Mouse (Mus musculus): Measurements from ENCODE around the gene Bco2. TPM values are rescaled to one million over a fixed set of nuclear protein-coding genes. Genes with fewer than 3 reads are reported as not detected.

Gene Bco2
- total RNA-seq, 1 experiment, result 0.22 TPM

- in situ Hi-C loops (cut with MboI; ENCODE audit: low sequenced_read_pairs in 2 of 2, unreplicated experiment in 2 of 2), result no loop called here
These were observed 58.4 kb downstream of the Bco2 start for GRCm38 (mm10) chr9:50496546-50496945.

GRCm38 (mm10) chr9:50496151-50496505 is 58.9 kb downstream of the Bco2 start:
- in situ Hi-C loops (cut with MboI; ENCODE audit: low sequenced_read_pairs in 2 of 2, unreplicated experiment in 2 of 2), result no loop called here
- Histone ChIP-seq H3K27ac (ENCODE audit: insufficient read depth, low read depth, low read length, poor library complexity, severe bottlenecking) (no peak overlapping the region), H3K36me3 (ENCODE audit: control insufficient read depth, insufficient read depth, low read length, poor library complexity, severe bottlenecking) (no peaks in the 10 kb centered on the region; the same call in 1 of the 2 replicates), H3K9ac (ENCODE audit: insufficient read depth, low read depth, low read length, poor library complexity, severe bottlenecking) (peak overlapping the region; percentile 29; the same call in 1 of the 2 replicates), H3K9me3 (ENCODE audit: control insufficient read depth, insufficient read depth, low read depth, low read length) (no peaks in the 10 kb centered on the region), H3K4me1 (ENCODE audit: control insufficient read depth in 2 of 2, insufficient read depth in 2 of 2, low read length in 2 of 2, poor library complexity in 1 of 2) (peaks cover 11 to 26% of the 10 kb centered on the region in 2 experiments; a peak in 3 of 4 replicates), H3K4me3 (ENCODE audit: insufficient read depth in 1 of 2, low read depth in 1 of 2, low read length in 2 of 2, poor library complexity in 1 of 2, severe bottlenecking in 1 of 2) (peak overlapping the region; percentile 15 to 46; a peak in 3 of 4 replicates)
- DNase-seq (ENCODE audit: low read depth, low spot score), result no peak
- TF ChIP-seq HCFC1 (IDR thresholded peaks at IDR 0.05; ENCODE audit: borderline replicate concordance, insufficient read depth, low read length), result no peak
- no peak for TF ChIP-seq MAFK (IDR thresholded peaks at IDR 0.05; ENCODE audit: insufficient read depth, low read depth, low read length)
- TF ChIP-seq CHD2 (IDR thresholded peaks at IDR 0.05; ENCODE audit: low read depth, low read length), result no peak

More at GRCm38 (mm10) chr9:50496546-50496945, 58.4 kb downstream of the Bco2 start:
- DNase-seq (ENCODE audit: low read depth, low spot score), result no peak
- TF ChIP-seq CHD2 (IDR thresholded peaks at IDR 0.05; ENCODE audit: low read depth, low read length) (no peak), ZC3H11A (IDR thresholded peaks at IDR 0.05; ENCODE audit: borderline replicate concordance, low read depth, low read length) (no peak), MAFK (IDR thresholded peaks at IDR 0.05; ENCODE audit: insufficient read depth, low read depth, low read length) (no peak), HCFC1 (IDR thresholded peaks at IDR 0.05; ENCODE audit: borderline replicate concordance, insufficient read depth, low read length) (no peak), ZNF384 (IDR thresholded peaks at IDR 0.05; ENCODE audit: low read depth, low read length) (no peak)
- Histone ChIP-seq H3K36me3 (ENCODE audit: control insufficient read depth, insufficient read depth, low read length, poor library complexity, severe bottlenecking) (no peaks in the 10 kb centered on the region; the same call in 1 of the 2 replicates), H3K4me1 (ENCODE audit: control insufficient read depth in 2 of 2, insufficient read depth in 2 of 2, low read length in 2 of 2, poor library complexity in 1 of 2) (peaks cover 9 to 26% of the 10 kb centered on the region in 2 experiments; a peak in 3 of 4 replicates), H3K9me3 (ENCODE audit: control insufficient read depth, insufficient read depth, low read depth, low read length) (no peaks in the 10 kb centered on the region), H3K27ac (ENCODE audit: insufficient read depth, low read depth, low read length, poor library complexity, severe bottlenecking) (no peak overlapping the region), H3K4me3 (ENCODE audit: insufficient read depth in 1 of 2, low read depth in 1 of 2, low read length in 2 of 2, poor library complexity in 1 of 2, severe bottlenecking in 1 of 2) (no peak overlapping the region), H3K9ac (ENCODE audit: insufficient read depth, low read depth, low read length, poor library complexity, severe bottlenecking) (0 out of 2 replicates have a peak overlapping the region, but pooled peaks have one; percentile 26)

GRCm38 (mm10) chr9:50495405-50496150 is 59.4 kb downstream of the Bco2 start:
- H3K9ac ChIP-seq (ENCODE audit: insufficient read depth, low read depth, low read length, poor library complexity, severe bottlenecking), result peak overlapping the region; percentile 29; the same call in 1 of the 2 replicates
- no peaks in the 10 kb centered on the region for H3K9me3 ChIP-seq (ENCODE audit: control insufficient read depth, insufficient read depth, low read depth, low read length)
- TF ChIP-seq ZNF384 (IDR thresholded peaks at IDR 0.05; ENCODE audit: low read depth, low read length), result no peak
- H3K27ac ChIP-seq (ENCODE audit: insufficient read depth, low read depth, low read length, poor library complexity, severe bottlenecking), result no peak overlapping the region
- in situ Hi-C loops (cut with MboI; ENCODE audit: low sequenced_read_pairs in 2 of 2, unreplicated experiment in 2 of 2), result no loop called here
- H3K4me1 ChIP-seq (ENCODE audit: control insufficient read depth in 2 of 2, insufficient read depth in 2 of 2, low read length in 2 of 2, poor library complexity in 1 of 2), result peaks cover 14 to 26% of the 10 kb centered on the region in 2 experiments; a peak in 3 of 4 replicates
- H3K4me3 ChIP-seq (ENCODE audit: insufficient read depth in 1 of 2, low read depth in 1 of 2, low read length in 2 of 2, poor library complexity in 1 of 2, severe bottlenecking in 1 of 2), result peak overlapping the region; percentile 20 to 46; a peak in 3 of 4 replicates
- H3K36me3 ChIP-seq (ENCODE audit: control insufficient read depth, insufficient read depth, low read length, poor library complexity, severe bottlenecking), result no peaks in the 10 kb centered on the region; the same call in 1 of the 2 replicates
- DNase-seq (ENCODE audit: low read depth, low spot score), result no peak

GRCm38 (mm10) chr9:50494311-50494710 is 60.7 kb downstream of the Bco2 start, which contains the start of gene Plet1:
Gene Plet1 (plus strand): TSS chr9:50494525.
- 0 out of 2 replicates have a peak within 1 kb of the TSS, but pooled peaks have one; percentile 7 for H3K9ac ChIP-seq (ENCODE audit: insufficient read depth, low read depth, low read length, poor library complexity, severe bottlenecking)
- peak within 1 kb of the TSS; percentile 37 to 46; a peak in 2 of 4 replicates for H3K4me3 ChIP-seq (ENCODE audit: insufficient read depth in 1 of 2, low read depth in 1 of 2, low read length in 2 of 2, poor library complexity in 1 of 2, severe bottlenecking in 1 of 2)
- in situ Hi-C loops (cut with MboI; ENCODE audit: low sequenced_read_pairs in 2 of 2, unreplicated experiment in 2 of 2), result no loop called here
- no peaks in the 10 kb centered on the region for H3K36me3 ChIP-seq (ENCODE audit: control insufficient read depth, insufficient read depth, low read length, poor library complexity, severe bottlenecking)
- H3K9me3 ChIP-seq (ENCODE audit: control insufficient read depth, insufficient read depth, low read depth, low read length), result no peaks in the 10 kb centered on the region
- H3K4me1 ChIP-seq (ENCODE audit: control insufficient read depth in 2 of 2, insufficient read depth in 2 of 2, low read length in 2 of 2, poor library complexity in 1 of 2), result peaks cover 14 to 26% of the 10 kb centered on the region in 2 experiments; a peak in 3 of 4 replicates
- DNase-seq (ENCODE audit: low read depth, low spot score), result no peak
- no peak within 1 kb of the TSS for H3K27ac ChIP-seq (ENCODE audit: insufficient read depth, low read depth, low read length, poor library complexity, severe bottlenecking)
- TF ChIP-seq HCFC1 (IDR thresholded peaks at IDR 0.05; ENCODE audit: borderline replicate concordance, insufficient read depth, low read length) (no peak), CHD2 (IDR thresholded peaks at IDR 0.05; ENCODE audit: low read depth, low read length) (no peak), ZC3H11A (IDR thresholded peaks at IDR 0.05; ENCODE audit: borderline replicate concordance, low read depth, low read length) (no peak), ZNF384 (IDR thresholded peaks at IDR 0.05; ENCODE audit: low read depth, low read length) (no peak), MAFK (IDR thresholded peaks at IDR 0.05; ENCODE audit: insufficient read depth, low read depth, low read length) (no peak)

All from ES-E14 (cell line).